Mouse (Mus musculus) midbrain, embryonic 13.5 days (tissue): ENCODE measurements at regions not wholly inside any gene's neighbourhood (a gene's known extent, or its start where the extent isn't known, plus 50 kb on each side); places are given as distances from the start of the nearest gene placed in this dataset.

ENCODE experiments used
- ATAC-seq: fragments of 200-750 bp; cut with Nextera tagmentation; 2 replicates; pipeline ENCODE4 v1.8.0; 2017; ENCODE audit warnings: mild to moderate bottlenecking, moderate TSS enrichment, moderate library complexity
- H3K27ac ChIP-seq: fragments of 300-500 bp; sonication (generic); 2 replicates; pipeline ENCODE4 v1.5.1; 2015; ENCODE audit warnings: inconsistent platforms, mild to moderate bottlenecking, moderate library complexity
- H3K27me3 ChIP-seq: fragments of 300-500 bp; sonication (generic); 2 replicates; pipeline ENCODE4 v1.6.1; 2015; ENCODE audit warnings: mild to moderate bottlenecking, inconsistent platforms
- H3K36me3 ChIP-seq: fragments of 300-500 bp; sonication (generic); 2 replicates; pipeline ENCODE4 v1.6.1; 2015; ENCODE audit warnings: mild to moderate bottlenecking, inconsistent platforms
- H3K4me1 ChIP-seq: fragments of 300-500 bp; sonication (generic); replicated peaks from 2 replicates; pipeline ENCODE4 v1.6.1; 2015; ENCODE audit warnings: inconsistent platforms
- H3K4me2 ChIP-seq: fragments of 300-500 bp; sonication (generic); replicated peaks from 2 replicates; pipeline ENCODE4 v1.6.1; 2015; ENCODE audit warnings: moderate library complexity, mild to moderate bottlenecking, inconsistent platforms
- H3K4me3 ChIP-seq: fragments of 300-500 bp; sonication (generic); replicated peaks from 2 replicates; pipeline ENCODE4 v1.5.1; 2015; ENCODE audit warnings: mild to moderate bottlenecking, inconsistent platforms
- H3K9ac ChIP-seq: fragments of 300-500 bp; sonication (generic); replicated peaks from 2 replicates; pipeline ENCODE4 v1.6.1; 2015; ENCODE audit warnings: mild to moderate bottlenecking, inconsistent platforms
- H3K9me3 ChIP-seq: fragments of 300-500 bp; sonication (generic); 2 replicates; pipeline ENCODE4 v1.6.1; 2016; ENCODE audit warnings: mild to moderate bottlenecking, inconsistent platforms
- WGBS: fragments of 180-500 bp; shearing (Covaris S2); methylation state at CpG from one replicate; pipeline ENCODE4 v1.1.7; 2015; 5-methylcytosine and 5-hydroxymethylcytosine counted together

- H3K9ac ChIP-seq = no peak overlapping the region
- no peak overlapping the region for H3K27ac ChIP-seq
- no peak for ATAC-seq
- no peaks in the 10 kb centered on the region for H3K36me3 ChIP-seq
- H3K27me3 ChIP-seq = no peaks in the 10 kb centered on the region
- no peak overlapping the region for H3K4me3 ChIP-seq
- 95% methylated on average over 6 of the region's 6 CpGs for WGBS
- H3K9me3 ChIP-seq = 0 out of 2 replicates have a peak, but pooled peaks cover 5% of the 10 kb centered on the region
- no peak overlapping the region for H3K4me2 ChIP-seq
- H3K4me1 ChIP-seq = no peaks in the 10 kb centered on the region
Measured at GRCm38 (mm10) chr13:44534575-44535080, 194.6 kb upstream of the Jarid2 start.

- Histone ChIP-seq H3K4me1 (no peaks in the 10 kb centered on the region), H3K27ac (no peak overlapping the region), H3K4me3 (no peak overlapping the region), H3K4me2 (no peak overlapping the region), H3K9me3 (0 out of 2 replicates have a peak, but pooled peaks cover 5% of the 10 kb centered on the region), H3K36me3 (no peaks in the 10 kb centered on the region), H3K9ac (no peak overlapping the region), H3K27me3 (no peaks in the 10 kb centered on the region)
- WGBS = 93% methylated on average over 18 of the region's 18 CpGs
- ATAC-seq = no peak
Measured at GRCm38 (mm10) chr13:44535441-44535840, 193.8 kb upstream of the Jarid2 start.

GRCm38 (mm10) chr13:44538238-44538637 lies 191.0 kb upstream of the Jarid2 start:
- no peaks in the 10 kb centered on the region for H3K36me3 ChIP-seq
- WGBS = 92% methylated on average over 7 of the region's 7 CpGs
- ATAC-seq = no peak
- no peak overlapping the region for H3K9ac ChIP-seq
- no peaks in the 10 kb centered on the region for H3K27me3 ChIP-seq
- no peak overlapping the region for H3K4me3 ChIP-seq
- H3K4me1 ChIP-seq = 0 out of 2 replicates have a peak, but pooled peaks cover 3% of the 10 kb centered on the region
- H3K4me2 ChIP-seq = no peak overlapping the region
- H3K9me3 ChIP-seq = 0 out of 2 replicates have a peak, but pooled peaks cover 5% of the 10 kb centered on the region
- no peak overlapping the region for H3K27ac ChIP-seq

- WGBS = 89% methylated on average over 4 of the region's 4 CpGs
Measured at GRCm38 (mm10) chr13:44540401-44540800, 188.9 kb upstream of the Jarid2 start.

GRCm38 (mm10) chr13:44541243-44541653 lies 188.0 kb upstream of the Jarid2 start:
- no peaks in the 10 kb centered on the region for H3K36me3 ChIP-seq

More at GRCm38 (mm10) chr13:44540401-44540800, 188.9 kb upstream of the Jarid2 start:
- H3K36me3 ChIP-seq = no peaks in the 10 kb centered on the region
- no peak overlapping the region for H3K27ac ChIP-seq
- 0 out of 2 replicates have a peak, but pooled peaks cover 3% of the 10 kb centered on the region for H3K4me1 ChIP-seq
- no peak overlapping the region for H3K9ac ChIP-seq
- 0 out of 2 replicates have a peak, but pooled peaks cover 5% of the 10 kb centered on the region for H3K9me3 ChIP-seq
- no peak for ATAC-seq
- H3K4me3 ChIP-seq = no peak overlapping the region
- H3K27me3 ChIP-seq = no peaks in the 10 kb centered on the region
- H3K4me2 ChIP-seq = no peak overlapping the region

GRCm38 (mm10) chr13:44544786-44545185 lies 184.5 kb upstream of the Jarid2 start:
- no peak overlapping the region for H3K4me3 ChIP-seq
- WGBS = 82% methylated on average over 9 of the region's 9 CpGs

More at GRCm38 (mm10) chr13:44541243-44541653, 188.0 kb upstream of the Jarid2 start:
- Histone ChIP-seq H3K4me3 (no peak overlapping the region), H3K27me3 (no peaks in the 10 kb centered on the region), H3K9me3 (0 out of 2 replicates have a peak, but pooled peaks cover 5% of the 10 kb centered on the region), H3K4me2 (no peak overlapping the region), H3K9ac (no peak overlapping the region), H3K4me1 (0 out of 2 replicates have a peak, but pooled peaks cover 3% of the 10 kb centered on the region), H3K27ac (no peak overlapping the region)
- 79% methylated on average over 5 of the region's 5 CpGs for WGBS
- ATAC-seq = no peak

GRCm38 (mm10) chr13:44546289-44546688 lies 183.0 kb upstream of the Jarid2 start:
- H3K27ac ChIP-seq = no peak overlapping the region
- no peaks in the 10 kb centered on the region for H3K27me3 ChIP-seq
- no peaks in the 10 kb centered on the region for H3K36me3 ChIP-seq
- no peak overlapping the region for H3K4me3 ChIP-seq
- 0 out of 2 replicates have a peak, but pooled peaks cover under 1% of the 10 kb centered on the region for H3K4me1 ChIP-seq
- H3K9me3 ChIP-seq = no peaks in the 10 kb centered on the region
- no peak overlapping the region for H3K9ac ChIP-seq
- 86% methylated on average over 2 of the region's 2 CpGs for WGBS
- no peak for ATAC-seq
- H3K4me2 ChIP-seq = no peak overlapping the region

More at GRCm38 (mm10) chr13:44544786-44545185, 184.5 kb upstream of the Jarid2 start:
- H3K27ac ChIP-seq = no peak overlapping the region
- H3K4me2 ChIP-seq = no peak overlapping the region
- H3K27me3 ChIP-seq = no peaks in the 10 kb centered on the region
- no peaks in the 10 kb centered on the region for H3K36me3 ChIP-seq
- no peak for ATAC-seq
- H3K9ac ChIP-seq = no peak overlapping the region
- no peaks in the 10 kb centered on the region for H3K9me3 ChIP-seq
- 0 out of 2 replicates have a peak, but pooled peaks cover 3% of the 10 kb centered on the region for H3K4me1 ChIP-seq

- Histone ChIP-seq H3K9me3 (no peaks in the 10 kb centered on the region), H3K9ac (no peak overlapping the region), H3K4me2 (no peak overlapping the region), H3K4me3 (no peak overlapping the region), H3K36me3 (no peaks in the 10 kb centered on the region), H3K27me3 (no peaks in the 10 kb centered on the region), H3K4me1 (no peaks in the 10 kb centered on the region), H3K27ac (no peak overlapping the region)
- 92% methylated on average over 3 of the region's 3 CpGs for WGBS
- ATAC-seq = no peak
Measured at GRCm38 (mm10) chr13:44548880-44549279, 180.4 kb upstream of the Jarid2 start.

- no peaks in the 10 kb centered on the region for H3K27me3 ChIP-seq
- no peak overlapping the region for H3K4me2 ChIP-seq
- no peak overlapping the region for H3K9ac ChIP-seq
- ATAC-seq = no peak
- H3K36me3 ChIP-seq = no peaks in the 10 kb centered on the region
- H3K9me3 ChIP-seq = no peaks in the 10 kb centered on the region
- WGBS = 90% methylated on average over 5 of the region's 5 CpGs
- H3K27ac ChIP-seq = no peak overlapping the region
- H3K4me1 ChIP-seq = no peaks in the 10 kb centered on the region
- H3K4me3 ChIP-seq = no peak overlapping the region
Measured at GRCm38 (mm10) chr13:44553363-44553762, 175.9 kb upstream of the Jarid2 start.

GRCm38 (mm10) chr13:44554686-44555463 lies 174.4 kb upstream of the Jarid2 start:
- no peaks in the 10 kb centered on the region for H3K9me3 ChIP-seq
- no peak overlapping the region for H3K27ac ChIP-seq
- H3K9ac ChIP-seq = no peak overlapping the region
- H3K4me2 ChIP-seq = no peak overlapping the region
- ATAC-seq = no peak
- no peaks in the 10 kb centered on the region for H3K27me3 ChIP-seq
- no peaks in the 10 kb centered on the region for H3K36me3 ChIP-seq
- no peak overlapping the region for H3K4me3 ChIP-seq
- no peaks in the 10 kb centered on the region for H3K4me1 ChIP-seq
- WGBS = 80% methylated on average over 9 of the region's 9 CpGs

GRCm38 (mm10) chr13:44555979-44556378 lies 173.3 kb upstream of the Jarid2 start:
- Histone ChIP-seq H3K27me3 (no peaks in the 10 kb centered on the region), H3K4me3 (no peak overlapping the region), H3K9me3 (no peaks in the 10 kb centered on the region), H3K4me1 (no peaks in the 10 kb centered on the region), H3K9ac (no peak overlapping the region), H3K36me3 (no peaks in the 10 kb centered on the region), H3K4me2 (no peak overlapping the region), H3K27ac (no peak overlapping the region)
- 73% methylated on average over 6 of the region's 6 CpGs for whole genome bisulfite sequencing
- ATAC-seq = no peak

GRCm38 (mm10) chr13:44558051-44558450 lies 171.2 kb upstream of the Jarid2 start:
- no peak for ATAC-seq
- no peak overlapping the region for H3K4me2 ChIP-seq
- H3K9ac ChIP-seq = no peak overlapping the region
- H3K9me3 ChIP-seq = no peaks in the 10 kb centered on the region
- no peaks in the 10 kb centered on the region for H3K36me3 ChIP-seq
- H3K4me1 ChIP-seq = no peaks in the 10 kb centered on the region
- H3K4me3 ChIP-seq = no peak overlapping the region
- no peaks in the 10 kb centered on the region for H3K27me3 ChIP-seq
- no peak overlapping the region for H3K27ac ChIP-seq
- 93% methylated on average over 12 of the region's 12 CpGs for WGBS
